Mouse (Mus musculus): ENCODE results near the gene Dusp14.

GRCm38 (mm10) chr11:84027231-84027630 is 41.8 kb downstream of the Dusp14 start:
- no peak for TF ChIP-seq GATA1 (IDR thresholded peaks at IDR 0.05; ENCODE audit: borderline replicate concordance, low read length)
- TF ChIP-seq FLI1 (IDR thresholded peaks at IDR 0.05; ENCODE audit: low read length): no peak

All from megakaryocyte, embryonic 14.5 days (primary cell).